Mouse (Mus musculus) limb, embryonic 14.5 days (tissue): Measurements from ENCODE around the gene Paqr4. TPM values are rescaled to one million over a fixed set of nuclear protein-coding genes. Genes with fewer than 3 reads are reported as not detected.
A peak's percentile ranks its signal among the peaks of the same experiment; 100 is the strongest.

ENCODE experiments used
- ATAC-seq: fragments of 200-750 bp; cut with Nextera tagmentation; 2 replicates; pipeline ENCODE4 v1.8.0; 2017; ENCODE audit warnings: low read depth, moderate number of reproducible peaks, moderate TSS enrichment; ENCODE audit not compliant: low FRiP score
- DNase-seq: peaks from one replicate; pipeline ENCODE4 v3.0.0-alpha.2; 2015; ENCODE audit warnings: low spot score
- H3K27ac ChIP-seq: fragments of 300-500 bp; sonication (generic); replicated peaks from 2 replicates; pipeline ENCODE4 v1.5.1; 2014; ENCODE audit warnings: low read depth, mild to moderate bottlenecking, low read length, moderate library complexity, mixed read lengths
- H3K27me3 ChIP-seq: fragments of 300-500 bp; sonication (generic); 2 replicates; pipeline ENCODE4 v1.6.1; 2014; ENCODE audit warnings: low read length, mixed read lengths; ENCODE audit not compliant: control insufficient read depth, insufficient read depth
- H3K36me3 ChIP-seq: fragments of 300-500 bp; sonication (generic); 2 replicates; pipeline ENCODE4 v1.6.1; 2014; ENCODE audit warnings: mild to moderate bottlenecking, low read length, moderate library complexity, mixed read lengths; ENCODE audit not compliant: control insufficient read depth, insufficient read depth
- H3K4me1 ChIP-seq: fragments of 300-500 bp; sonication (generic); 2 replicates; pipeline ENCODE4 v1.6.1; 2014; ENCODE audit warnings: antibody characterized with exemption, low read length, mixed read lengths; ENCODE audit not compliant: control insufficient read depth, insufficient read depth
- H3K4me2 ChIP-seq: fragments of 300-500 bp; sonication (generic); replicated peaks from 2 replicates; pipeline ENCODE4 v1.6.1; 2014; ENCODE audit warnings: low read depth, mild to moderate bottlenecking, low read length, moderate library complexity; ENCODE audit not compliant: severe bottlenecking
- H3K4me3 ChIP-seq: fragments of 300-500 bp; sonication (generic); replicated peaks from 2 replicates; pipeline ENCODE4 v1.5.1; 2014; ENCODE audit warnings: low read length
- H3K9ac ChIP-seq: fragments of 300-500 bp; sonication (generic); 2 replicates; pipeline ENCODE4 v1.6.1; 2014; ENCODE audit warnings: mild to moderate bottlenecking, low read depth, low read length, moderate library complexity; ENCODE audit not compliant: severe bottlenecking
- H3K9me3 ChIP-seq: fragments of 300-500 bp; sonication (generic); 2 replicates; pipeline ENCODE4 v1.6.1; 2016; ENCODE audit warnings: low read length; ENCODE audit not compliant: control insufficient read depth
- POLR2A ChIP-seq: fragments of 200-500 bp; IDR thresholded peaks from 2 replicates; pipeline ENCODE4 v1.8.0; 2012; ENCODE audit warnings: inconsistent platforms, mild to moderate bottlenecking, moderate library complexity, borderline replicate concordance; ENCODE audit not compliant: insufficient read depth, insufficient read length; ENCODE audit errors: extremely low read depth
- WGBS: fragments of 180-500 bp; shearing (Covaris S2); extraction: QIAGEN DNeasy Blood & Tissue Kit; methylation state at CpG from one replicate; pipeline ENCODE4 v1.1.7; 2014; 5-methylcytosine and 5-hydroxymethylcytosine counted together
- polyA plus RNA-seq, 2 experiments: library from polyadenylated mRNA; depleted of rRNA in 1 of 2; stranded (reverse) in 1 of 2; unstranded in 1 of 2; fragments of >200 nt; fragmentation: Nextera tagmentation in 1 of 2; extraction: Ambion mirVana in 1 of 2; gene quantifications; 2 replicates each; pipeline versions ENCODE4 v1.2.1 to v1.2.3; 2012 to 2014

Paqr4 gene
- polyA plus RNA-seq (2012; rRNA removed) (9.7 and 13.4 TPM in 2 replicates), polyA plus RNA-seq (2014; fragmentation: Nextera tagmentation; extraction: Ambion mirVana) (15.7 and 17.3 TPM in 2 replicates)

DNA sequence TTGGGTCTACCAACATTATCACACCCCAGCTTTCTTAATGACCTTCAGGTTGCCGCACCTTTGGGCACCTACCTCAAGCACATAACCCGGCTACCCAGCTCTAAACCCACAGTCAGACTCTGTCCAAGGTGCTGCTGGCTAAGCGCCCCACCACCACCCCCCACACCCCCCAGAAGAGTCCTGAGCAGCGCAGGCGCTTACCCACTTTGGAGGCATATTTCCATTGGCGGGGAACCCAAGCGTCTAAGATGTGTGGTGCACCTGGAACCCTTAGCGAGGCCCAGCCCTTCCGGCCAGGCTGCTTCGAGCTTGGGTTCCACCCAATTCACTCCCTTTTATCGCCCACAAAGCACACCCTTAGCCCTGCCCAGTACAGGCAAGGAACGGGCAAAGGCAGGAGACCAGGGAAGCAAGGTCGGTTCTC, at the start of gene Paqr4:
Paqr4 (minus strand) TSS at position 270 of the 424 bp plus-strand sequence.
- ATAC-seq (peak; percentile 56), DNase-seq (no peak)
- Histone ChIP-seq H3K36me3 (no peaks in the 10 kb centered on the region), H3K4me1 (peaks cover 21% of the 10 kb centered on the region), H3K27ac (no peak within 1 kb of the TSS), H3K27me3 (peaks cover 69% of the 10 kb centered on the region), H3K9ac (peak within 1 kb of the TSS; percentile 66), H3K4me2 (peak within 1 kb of the TSS; percentile 98), H3K9me3 (no peaks in the 10 kb centered on the region), H3K4me3 (peak within 1 kb of the TSS; percentile 62)
- 11% methylated on average over 13 of the region's 13 CpGs for WGBS
- TF ChIP-seq POLR2A: no peak

DNA sequence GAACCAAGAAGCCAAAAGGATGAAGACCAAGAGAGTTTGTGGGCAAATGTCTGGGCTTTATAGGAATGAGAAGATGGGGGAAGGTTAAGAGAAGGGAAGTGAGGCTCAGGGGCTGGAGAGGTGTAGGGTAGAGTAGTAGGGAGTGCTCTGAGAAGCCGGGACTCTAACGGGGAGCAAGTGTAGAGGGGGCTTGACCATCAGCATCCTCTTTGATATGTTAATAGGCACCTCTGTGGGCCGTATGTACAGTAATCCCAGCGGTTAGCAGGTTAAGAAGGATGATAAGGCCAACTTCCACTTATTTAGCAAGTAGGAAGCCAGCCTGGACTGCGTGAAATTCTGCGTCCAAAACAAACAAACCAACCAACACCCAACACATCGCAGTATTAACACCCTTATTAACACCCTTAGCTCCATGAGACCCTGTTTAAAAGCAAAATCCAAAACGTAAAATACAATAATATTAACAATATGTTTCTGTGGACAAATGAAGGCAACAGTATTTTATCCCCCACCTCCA, 49.1 kb upstream of the Paqr4 start:
- no peak for TF ChIP-seq POLR2A
- H3K4me1 ChIP-seq: peaks cover 21% of the 10 kb centered on the region
- ATAC-seq (no peak), DNase-seq (no peak)
- H3K27ac ChIP-seq: peak overlapping the region; percentile 89
- no peaks in the 10 kb centered on the region for H3K27me3 ChIP-seq
- WGBS: 18% methylated on average over 8 of the region's 8 CpGs
- H3K4me2 ChIP-seq: peak overlapping the region; percentile 70
- no peaks in the 10 kb centered on the region for H3K9me3 ChIP-seq
- peak overlapping the region; percentile 87 for H3K9ac ChIP-seq
- peaks cover 5% of the 10 kb centered on the region; the same call in 1 of the 2 replicates for H3K36me3 ChIP-seq
- peak overlapping the region; percentile 45 for H3K4me3 ChIP-seq

DNA sequence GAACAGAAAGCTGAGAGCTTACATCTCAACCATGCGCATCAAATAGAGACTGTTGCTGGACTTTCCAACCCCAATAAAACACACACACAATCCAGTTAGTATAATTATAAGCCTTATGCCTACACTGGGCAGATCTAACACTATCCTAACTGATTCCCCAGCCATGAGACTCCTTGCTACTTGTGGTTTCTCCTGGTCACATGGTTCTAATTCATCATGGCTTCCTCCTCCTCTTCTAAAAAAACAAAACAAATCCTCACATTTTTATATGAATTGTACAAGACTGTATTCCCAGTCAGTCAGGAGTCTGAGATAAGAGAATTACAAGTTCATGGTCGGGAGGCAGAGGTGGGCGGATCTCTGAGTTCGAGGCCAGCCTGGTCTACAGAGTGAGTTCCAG, 48.3 kb upstream of the Paqr4 start:
- no peak for ATAC-seq
- no peak overlapping the region for H3K4me2 ChIP-seq
- WGBS: 89% methylated on average over 4 of the region's 4 CpGs

DNA sequence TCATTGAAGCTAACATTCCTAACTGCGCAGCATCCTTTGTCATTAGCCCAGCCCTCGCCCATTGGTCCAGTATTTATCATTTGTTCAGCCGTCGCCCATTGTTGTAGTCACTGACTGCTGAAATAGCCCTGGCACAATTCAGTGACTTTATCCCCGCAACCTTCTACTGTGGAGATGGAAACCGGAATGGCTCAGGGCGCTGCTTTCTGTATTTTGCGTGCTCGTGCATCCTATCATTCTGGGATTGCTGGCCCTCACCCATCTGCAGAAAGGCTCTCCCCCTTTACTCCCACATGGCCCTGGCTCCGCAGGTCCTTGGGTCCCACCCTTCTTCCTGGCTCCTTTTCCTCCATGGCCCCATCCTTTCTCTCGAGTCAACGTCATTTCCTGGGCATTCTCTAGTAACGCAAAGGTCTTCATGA, 45.9 kb upstream of the Paqr4 start:
- DNase-seq: peak; percentile 25
- H3K36me3 ChIP-seq: no peaks in the 10 kb centered on the region
- H3K9ac ChIP-seq: 0 out of 2 replicates have a peak overlapping the region, but pooled peaks have one; percentile 75
- H3K4me3 ChIP-seq: peak overlapping the region; percentile 67
- peaks cover 21% of the 10 kb centered on the region for H3K4me1 ChIP-seq
- no peak for TF ChIP-seq POLR2A
- peak overlapping the region; percentile 78 for H3K4me2 ChIP-seq
- H3K27me3 ChIP-seq: no peaks in the 10 kb centered on the region
- 0 out of 2 replicates have a peak overlapping the region, but pooled peaks have one; percentile 33 for H3K27ac ChIP-seq
- H3K9me3 ChIP-seq: no peaks in the 10 kb centered on the region
- 18% methylated on average over 13 of the region's 13 CpGs for WGBS
- no peak for ATAC-seq

More for the DNA sequence above, 48.3 kb upstream of the Paqr4 start:
- Histone ChIP-seq H3K9ac (no peak overlapping the region), H3K27me3 (no peaks in the 10 kb centered on the region), H3K4me1 (peaks cover 21% of the 10 kb centered on the region), H3K27ac (no peak overlapping the region), H3K9me3 (no peaks in the 10 kb centered on the region), H3K36me3 (peaks cover 4% of the 10 kb centered on the region; the same call in 1 of the 2 replicates), H3K4me3 (no peak overlapping the region)
- no peak for TF ChIP-seq POLR2A
- no peak for DNase-seq

DNA sequence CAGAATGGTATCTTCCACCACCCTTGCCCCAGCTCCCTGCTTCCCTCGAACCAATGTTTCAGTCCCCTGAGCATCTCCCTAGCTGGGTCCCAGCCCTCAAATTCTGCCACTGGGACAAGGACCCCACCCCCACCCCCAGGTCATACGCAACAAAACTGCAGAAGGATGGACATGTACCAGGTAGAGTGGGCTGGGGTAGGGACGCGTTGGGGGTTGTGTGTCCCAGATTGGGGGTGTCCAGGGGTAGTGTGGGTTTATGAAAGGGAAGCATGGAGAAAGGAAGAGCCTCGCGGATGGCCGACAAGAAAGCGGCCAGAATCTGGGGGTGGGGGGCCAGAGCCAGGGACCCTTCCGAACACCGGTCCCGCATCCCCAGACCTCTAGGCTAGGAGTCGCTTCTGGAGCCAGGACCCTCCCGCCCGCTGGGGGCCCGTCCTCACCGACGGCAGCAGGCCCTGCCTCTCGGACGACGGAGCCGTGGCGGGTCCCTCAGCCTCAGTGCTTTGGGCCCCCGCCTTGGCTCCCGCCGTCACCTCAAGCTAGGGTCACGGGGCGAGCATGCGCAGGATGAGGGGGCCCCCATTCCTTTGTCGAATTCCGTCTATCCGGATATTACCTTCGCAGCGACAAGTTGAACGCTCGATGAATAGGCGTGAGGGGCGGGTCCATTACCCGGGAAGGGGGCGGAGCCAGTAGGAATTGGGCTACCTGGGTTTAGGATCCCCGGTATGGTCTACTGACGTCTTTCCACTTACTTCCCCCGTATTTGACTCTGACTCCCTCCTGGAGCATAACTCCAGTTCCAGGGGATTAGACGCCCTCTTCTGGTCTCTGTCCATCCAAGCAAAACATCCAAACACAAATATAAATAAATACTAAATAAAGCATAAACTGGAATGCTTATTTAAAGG, 45.1 kb upstream of the Paqr4 start, which contains the start of gene Flywch2:
Flywch2 (minus strand) TSS at position 521 of the 911 bp plus-strand sequence.
- ATAC-seq: peak; percentile 86
- DNase-seq: peak; percentile 86
- no peaks in the 10 kb centered on the region for H3K27me3 ChIP-seq
- WGBS: 3% methylated on average over 43 of the region's 43 CpGs
- H3K4me2 ChIP-seq: peak within 1 kb of the TSS; percentile 78
- H3K4me3 ChIP-seq: peak within 1 kb of the TSS; percentile 67
- no peak for TF ChIP-seq POLR2A
- peaks cover 15% of the 10 kb centered on the region for H3K4me1 ChIP-seq
- H3K27ac ChIP-seq: peak within 1 kb of the TSS; percentile 48
- no peaks in the 10 kb centered on the region for H3K9me3 ChIP-seq
- peak within 1 kb of the TSS; percentile 75 for H3K9ac ChIP-seq
- H3K36me3 ChIP-seq: no peaks in the 10 kb centered on the region
